Mouse (Mus musculus) brown adipose tissue, adult 24 weeks (tissue): ENCODE data around the gene Snd1. TPM values are rescaled to one million over a fixed set of nuclear protein-coding genes. Genes with fewer than 3 reads are reported as not detected.

Experiments
- H3K27ac ChIP-seq: fragments of 200-500 bp; replicated peaks from 2 replicates; pipeline ENCODE4 v1.5.1; 2012; ENCODE audit warnings: low read depth, mild to moderate bottlenecking, low read length
- H3K4me1 ChIP-seq: fragments of 200-500 bp; 2 replicates; pipeline ENCODE4 v1.6.1; 2012; ENCODE audit warnings: low read length, mixed read lengths; ENCODE audit not compliant: control insufficient read depth, insufficient read depth, insufficient read length
- H3K4me3 ChIP-seq: fragments of 200-500 bp; 2 replicates; pipeline ENCODE4 v1.5.1; 2012; ENCODE audit warnings: low read depth, mild to moderate bottlenecking, low read length, moderate library complexity; ENCODE audit not compliant: insufficient read depth
- polyA plus RNA-seq: library from polyadenylated mRNA; stranded (reverse); fragments of >200 nt; gene quantifications from 2 replicates; pipeline ENCODE4 v1.2.4, GENCODE M21; 2012; ENCODE audit not compliant: missing spikeins, insufficient read depth, insufficient read length

Snd1 gene
- polyA plus RNA-seq, 1 experiment, result 25.4 TPM

- Histone ChIP-seq H3K27ac (no peak overlapping the region), H3K4me3 (no peak overlapping the region), H3K4me1 (peaks cover 14% of the 10 kb centered on the region)
These were observed 375.5 kb downstream of the Snd1 start for GRCm38 (mm10) chr6:28850326-28850900.

- Histone ChIP-seq H3K4me3 (no peak overlapping the region), H3K4me1 (peaks cover 13% of the 10 kb centered on the region), H3K27ac (no peak overlapping the region)
These were observed 377.4 kb downstream of the Snd1 start for GRCm38 (mm10) chr6:28852342-28852741.

GRCm38 (mm10) chr6:28853164-28853563 is 378.2 kb downstream of the Snd1 start:
- Histone ChIP-seq H3K27ac (no peak overlapping the region), H3K4me3 (no peak overlapping the region), H3K4me1 (peaks cover 12% of the 10 kb centered on the region)

GRCm38 (mm10) chr6:28853654-28854053 is 378.7 kb downstream of the Snd1 start:
- Histone ChIP-seq H3K27ac (no peak overlapping the region), H3K4me1 (peaks cover 12% of the 10 kb centered on the region), H3K4me3 (no peak overlapping the region)

GRCm38 (mm10) chr6:28854598-28854997 is 379.7 kb downstream of the Snd1 start:
- peaks cover 7% of the 10 kb centered on the region; the same call in 1 of the 2 replicates for H3K4me1 ChIP-seq
- H3K27ac ChIP-seq, result no peak overlapping the region
- H3K4me3 ChIP-seq, result no peak overlapping the region

DNA sequence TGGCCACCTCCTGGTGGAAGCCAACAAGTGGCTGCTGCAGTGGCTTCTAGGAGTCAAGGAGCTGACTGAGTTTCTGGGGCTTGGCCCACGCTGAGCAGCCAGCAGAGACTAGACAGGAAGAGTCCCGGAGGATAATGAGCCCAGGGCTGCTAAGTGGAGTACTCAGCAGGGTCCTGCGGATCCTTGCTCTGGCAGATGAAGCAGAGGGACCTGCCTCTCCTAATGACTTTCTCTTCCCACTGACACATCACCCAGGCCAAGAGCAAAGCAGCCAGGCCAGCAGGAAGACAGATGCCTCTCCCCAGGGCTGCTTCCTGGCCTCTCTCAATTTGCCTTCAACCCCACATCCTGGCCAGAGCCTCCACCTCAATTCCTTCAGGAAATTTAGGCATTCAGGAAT is 380.5 kb downstream of the Snd1 start:
- H3K4me3 ChIP-seq, result no peak overlapping the region
- peaks cover 6% of the 10 kb centered on the region; the same call in 1 of the 2 replicates for H3K4me1 ChIP-seq
- H3K27ac ChIP-seq, result no peak overlapping the region

- Histone ChIP-seq H3K4me3 (no peak overlapping the region), H3K27ac (no peak overlapping the region), H3K4me1 (peaks cover 4% of the 10 kb centered on the region; the same call in 1 of the 2 replicates)
These were observed 381.9 kb downstream of the Snd1 start for GRCm38 (mm10) chr6:28856789-28857188.

- H3K27ac ChIP-seq, result no peak overlapping the region
- H3K4me1 ChIP-seq, result peaks cover 4% of the 10 kb centered on the region; the same call in 1 of the 2 replicates
These were observed 382.6 kb downstream of the Snd1 start for GRCm38 (mm10) chr6:28857198-28858180.

GRCm38 (mm10) chr6:28859094-28859493 is 384.2 kb downstream of the Snd1 start:
- H3K4me3 ChIP-seq, result no peak overlapping the region
- no peak overlapping the region for H3K27ac ChIP-seq

More at GRCm38 (mm10) chr6:28857198-28858180, 382.6 kb downstream of the Snd1 start:
- H3K4me3 ChIP-seq, result no peak overlapping the region

GRCm38 (mm10) chr6:28860450-28860849 is 385.5 kb downstream of the Snd1 start:
- Histone ChIP-seq H3K4me3 (no peak overlapping the region), H3K27ac (no peak overlapping the region), H3K4me1 (peaks cover 4% of the 10 kb centered on the region; the same call in 1 of the 2 replicates)

More at GRCm38 (mm10) chr6:28859094-28859493, 384.2 kb downstream of the Snd1 start:
- H3K4me1 ChIP-seq, result peaks cover 4% of the 10 kb centered on the region; the same call in 1 of the 2 replicates

DNA sequence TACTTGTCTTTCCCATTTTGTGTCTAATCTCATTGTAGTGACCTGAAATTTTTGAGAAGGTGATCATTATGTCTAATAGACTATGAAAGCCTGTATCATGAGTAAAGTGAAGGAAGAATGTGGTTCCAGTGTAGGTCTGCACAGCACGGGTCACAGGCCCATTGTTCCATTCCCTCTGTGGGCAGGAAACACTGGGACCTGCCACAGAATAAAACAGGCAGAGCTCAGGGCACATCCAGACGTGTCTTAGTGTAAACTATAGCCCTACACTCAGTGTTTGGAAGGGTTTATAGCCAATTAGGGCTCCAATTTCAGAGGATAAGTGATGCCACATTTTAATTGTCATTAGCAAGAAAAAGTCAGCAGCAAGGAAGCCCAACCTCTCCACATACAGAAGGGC is 386.0 kb downstream of the Snd1 start:
- Histone ChIP-seq H3K4me3 (no peak overlapping the region), H3K27ac (no peak overlapping the region)

GRCm38 (mm10) chr6:28862304-28862703 is 387.4 kb downstream of the Snd1 start:
- H3K27ac ChIP-seq, result no peak overlapping the region
- peaks cover 11% of the 10 kb centered on the region; the same call in 1 of the 2 replicates for H3K4me1 ChIP-seq
- H3K4me3 ChIP-seq, result no peak overlapping the region

More for the DNA sequence above, 386.0 kb downstream of the Snd1 start:
- H3K4me1 ChIP-seq, result peaks cover 7% of the 10 kb centered on the region; the same call in 1 of the 2 replicates

DNA sequence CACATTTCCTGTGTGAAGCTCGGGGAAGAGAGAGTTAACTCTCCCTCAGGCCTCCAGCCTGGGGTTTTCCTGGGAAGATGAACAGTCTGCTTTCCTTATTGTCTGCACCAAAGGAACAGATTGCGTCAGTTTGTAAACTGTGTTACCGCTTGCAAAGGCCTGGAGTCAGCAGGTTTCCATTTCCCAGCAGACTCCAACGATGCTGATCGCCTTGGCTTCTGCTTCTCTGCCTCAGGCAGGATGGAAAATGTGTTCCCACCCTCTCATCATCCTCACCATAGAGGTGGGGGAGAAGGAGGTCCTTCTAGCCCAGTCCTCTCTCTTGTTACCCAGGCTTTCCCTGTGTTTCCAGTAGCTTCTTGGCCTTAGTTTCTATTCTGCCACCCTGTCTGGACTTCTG is 389.7 kb downstream of the Snd1 start:
- no peak overlapping the region for H3K27ac ChIP-seq
- peaks cover 11% of the 10 kb centered on the region; the same call in 1 of the 2 replicates for H3K4me1 ChIP-seq
- no peak overlapping the region for H3K4me3 ChIP-seq

DNA sequence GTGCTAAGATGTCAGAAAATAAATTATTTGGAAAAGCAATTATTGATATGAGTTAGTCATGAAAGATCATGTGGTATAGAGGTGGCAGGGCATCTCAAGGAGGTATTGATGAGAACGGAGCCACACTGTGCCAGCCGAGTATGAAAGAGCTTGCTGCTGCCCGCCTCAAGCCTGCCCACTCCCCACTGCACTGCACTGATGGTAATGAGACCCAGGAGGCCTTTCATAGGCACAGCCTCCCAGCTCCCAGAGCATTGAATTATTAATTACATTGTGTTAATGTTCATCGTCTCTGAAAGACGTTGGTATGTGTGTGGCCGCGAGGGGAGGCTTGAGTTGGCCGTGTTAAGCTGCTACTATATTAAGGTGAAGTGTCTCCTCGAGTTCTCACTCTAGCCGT is 390.2 kb downstream of the Snd1 start:
- H3K4me3 ChIP-seq, result no peak overlapping the region
- H3K27ac ChIP-seq, result no peak overlapping the region

DNA sequence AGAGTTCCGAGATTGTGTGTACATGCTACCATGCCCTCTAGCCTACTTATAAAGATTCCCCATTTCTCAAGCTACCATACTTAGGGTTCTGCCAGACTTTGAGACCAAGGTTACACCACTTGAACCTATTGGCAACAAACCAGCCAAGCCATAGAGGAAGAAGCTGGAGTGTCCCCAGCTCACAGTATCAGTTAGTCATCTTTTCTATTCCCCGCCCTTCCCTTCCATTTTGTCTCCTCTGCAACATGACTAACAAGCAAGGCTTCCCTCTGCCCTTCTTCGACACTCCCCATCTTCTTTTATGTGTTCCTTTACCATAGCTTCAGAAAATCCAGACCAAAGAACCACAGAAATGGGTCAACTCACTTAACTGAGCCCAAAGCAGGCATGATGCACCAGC is 391.3 kb downstream of the Snd1 start:
- H3K4me3 ChIP-seq, result no peak overlapping the region
- peaks cover 12% of the 10 kb centered on the region; the same call in 1 of the 2 replicates for H3K4me1 ChIP-seq
- H3K27ac ChIP-seq, result no peak overlapping the region

More for the DNA sequence above, 390.2 kb downstream of the Snd1 start:
- peaks cover 11% of the 10 kb centered on the region; the same call in 1 of the 2 replicates for H3K4me1 ChIP-seq
